Mouse (Mus musculus) lung, embryonic 16.5 days (tissue): Measurements from ENCODE around the gene Gm35315. TPM values are rescaled to one million over a fixed set of nuclear protein-coding genes. Genes with fewer than 3 reads are reported as not detected.

ENCODE experiments used
- ATAC-seq: fragments of 200-750 bp; cut with Nextera tagmentation; 2 replicates; pipeline ENCODE4 v1.8.0; 2017; ENCODE audit warnings: low read depth, mild to moderate bottlenecking, moderate library complexity
- H3K27ac ChIP-seq: fragments of 300-500 bp; sonication (generic); 2 replicates; pipeline ENCODE4 v1.5.1; 2014; ENCODE audit warnings: mild to moderate bottlenecking, control low read depth, low read length
- H3K27me3 ChIP-seq: fragments of 300-500 bp; sonication (generic); 2 replicates; pipeline ENCODE4 v1.6.1; 2014; ENCODE audit warnings: low read depth, low read length, mixed read lengths; ENCODE audit not compliant: control insufficient read depth, insufficient read depth
- H3K36me3 ChIP-seq: fragments of 300-500 bp; sonication (generic); 2 replicates; pipeline ENCODE4 v1.6.1; 2014; ENCODE audit warnings: low read length; ENCODE audit not compliant: control insufficient read depth, insufficient read depth
- H3K4me1 ChIP-seq: fragments of 300-500 bp; sonication (generic); replicated peaks from 2 replicates; pipeline ENCODE4 v1.6.1; 2014; ENCODE audit warnings: low read length, mixed read lengths; ENCODE audit not compliant: control insufficient read depth, insufficient read depth
- H3K4me2 ChIP-seq: fragments of 300-500 bp; sonication (generic); 2 replicates; pipeline ENCODE4 v1.6.1; 2014; ENCODE audit warnings: low read depth, low read length, control low read depth
- H3K4me3 ChIP-seq: fragments of 300-500 bp; sonication (generic); 2 replicates; pipeline ENCODE4 v1.5.1; 2014; ENCODE audit warnings: mild to moderate bottlenecking, low read length, control low read depth
- H3K9ac ChIP-seq: fragments of 300-500 bp; sonication (generic); 2 replicates; pipeline ENCODE4 v1.6.1; 2014; ENCODE audit warnings: low read length, control low read depth
- H3K9me3 ChIP-seq: fragments of 300-500 bp; sonication (generic); 2 replicates; pipeline ENCODE4 v1.6.1; 2016; ENCODE audit warnings: low read length; ENCODE audit not compliant: control insufficient read depth
- WGBS: fragments of 180-500 bp; shearing (Covaris S2); extraction: QIAGEN DNeasy Blood & Tissue Kit; methylation state at CpG from one replicate; pipeline ENCODE4 v1.1.7; 2014; 5-methylcytosine and 5-hydroxymethylcytosine counted together
- polyA plus RNA-seq: library from polyadenylated mRNA; unstranded; fragments of >200 nt; fragmentation: Nextera tagmentation; extraction: Ambion mirVana; gene quantifications from 2 replicates; pipeline ENCODE4 v1.2.1, GENCODE M21; 2015

Gm35315 gene
- polyA plus RNA-seq, 1 experiment from 2014 or later: 1.4 TPM

DNA sequence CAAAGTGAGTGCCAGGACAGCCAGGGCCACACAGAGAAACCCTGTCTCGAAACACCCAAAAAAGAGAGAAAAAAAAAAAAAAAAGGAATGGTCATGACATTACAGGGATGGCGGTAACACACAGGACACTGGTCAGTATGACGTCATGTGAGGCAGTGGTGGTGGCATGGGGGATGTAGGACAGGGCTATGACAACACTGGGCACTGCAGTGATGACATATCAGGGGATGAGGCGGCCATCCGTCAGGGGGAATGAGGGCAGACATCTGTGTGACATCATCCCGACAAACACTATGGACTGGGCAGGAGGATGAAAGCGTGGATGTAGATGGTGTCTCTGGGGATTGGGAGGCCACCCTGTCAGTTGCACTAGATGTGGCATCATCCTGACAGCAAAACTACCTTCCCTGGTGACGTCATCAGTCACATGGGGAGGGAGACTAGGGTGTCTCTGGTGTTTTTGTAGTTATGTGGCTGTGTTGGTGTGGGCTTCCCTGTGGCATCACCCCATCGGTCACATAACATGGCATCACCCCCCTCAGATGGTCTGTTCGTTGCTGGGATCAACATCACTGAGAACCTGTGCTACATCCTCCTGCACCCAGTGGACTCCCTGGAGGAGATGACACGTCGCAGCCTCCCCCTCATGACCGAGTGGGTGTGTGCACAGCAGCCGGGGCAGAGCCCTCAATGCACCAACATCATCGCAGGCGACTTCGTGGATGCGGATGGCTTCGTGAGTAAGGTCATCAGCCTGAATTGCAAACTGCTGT lies 8.8 kb upstream of the Gm35315 start:
- ATAC-seq: no peak
- peaks cover 37% of the 10 kb centered on the region for H3K36me3 ChIP-seq
- H3K4me3 ChIP-seq: no peak overlapping the region
- H3K4me2 ChIP-seq: no peak overlapping the region
- no peaks in the 10 kb centered on the region for H3K27me3 ChIP-seq
- 90% methylated on average over 19 of the region's 19 CpGs for WGBS
- H3K9ac ChIP-seq: no peak overlapping the region
- peaks cover 29% of the 10 kb centered on the region for H3K4me1 ChIP-seq
- H3K9me3 ChIP-seq: peaks cover 7% of the 10 kb centered on the region; the same call in 1 of the 2 replicates
- no peak overlapping the region for H3K27ac ChIP-seq

DNA sequence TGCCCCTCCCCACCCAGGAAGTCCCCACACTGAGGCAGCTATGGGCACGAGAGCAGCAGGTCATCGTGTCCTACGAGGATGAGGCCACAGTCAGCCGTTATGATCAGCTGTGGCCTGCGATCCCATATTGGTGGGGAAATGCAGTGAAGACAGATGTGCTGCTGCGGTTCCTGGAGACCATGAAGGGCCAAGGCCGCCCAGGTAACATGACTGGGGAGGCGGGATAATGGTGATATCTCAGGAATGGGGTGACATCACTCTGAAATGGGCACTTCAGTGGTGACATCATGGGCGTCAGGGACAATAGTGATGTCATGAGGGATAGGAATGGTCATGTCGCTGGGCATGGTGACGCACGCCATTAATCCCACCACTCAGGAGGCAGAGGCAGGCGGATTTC lies 8.2 kb upstream of the Gm35315 start:
- no peak overlapping the region for H3K4me3 ChIP-seq
- ATAC-seq: no peak
- H3K27ac ChIP-seq: no peak overlapping the region
- no peaks in the 10 kb centered on the region for H3K27me3 ChIP-seq
- peaks cover 37% of the 10 kb centered on the region for H3K36me3 ChIP-seq
- WGBS: 90% methylated on average over 13 of the region's 13 CpGs
- no peak overlapping the region for H3K4me2 ChIP-seq
- no peak overlapping the region for H3K9ac ChIP-seq
- H3K9me3 ChIP-seq: peaks cover 7% of the 10 kb centered on the region; the same call in 1 of the 2 replicates
- peaks cover 29% of the 10 kb centered on the region for H3K4me1 ChIP-seq

- Histone ChIP-seq H3K27me3 (no peaks in the 10 kb centered on the region), H3K27ac (no peak overlapping the region), H3K4me3 (peak overlapping the region; percentile 44), H3K9ac (peak overlapping the region; percentile 46), H3K9me3 (peaks cover 7% of the 10 kb centered on the region; the same call in 1 of the 2 replicates), H3K36me3 (peaks cover 37% of the 10 kb centered on the region), H3K4me2 (peak overlapping the region; percentile 62), H3K4me1 (peaks cover 26% of the 10 kb centered on the region)
- ATAC-seq: peak; percentile 12; the same call in 1 of the 2 replicates
- 11% methylated on average over 34 of the region's 34 CpGs for WGBS
Measured at GRCm38 (mm10) chr5:110101716-110102347, 7.6 kb upstream of the Gm35315 start.

GRCm38 (mm10) chr5:110100921-110101631 lies 6.9 kb upstream of the Gm35315 start:
- peak overlapping the region; percentile 44 for H3K4me3 ChIP-seq
- peak overlapping the region; percentile 46 for H3K9ac ChIP-seq
- WGBS: 1% methylated on average over 33 of the region's 37 CpGs
- H3K4me2 ChIP-seq: peak overlapping the region; percentile 62
- H3K27ac ChIP-seq: no peak overlapping the region
- H3K9me3 ChIP-seq: peaks cover 7% of the 10 kb centered on the region; the same call in 1 of the 2 replicates
- peak; percentile 6; the same call in 1 of the 2 replicates for ATAC-seq
- peaks cover 33% of the 10 kb centered on the region for H3K36me3 ChIP-seq
- H3K4me1 ChIP-seq: peaks cover 19% of the 10 kb centered on the region
- H3K27me3 ChIP-seq: no peaks in the 10 kb centered on the region

- Histone ChIP-seq H3K27me3 (no peaks in the 10 kb centered on the region), H3K4me1 (peaks cover 19% of the 10 kb centered on the region), H3K4me3 (peak within 1 kb of the TSS; percentile 44), H3K36me3 (peaks cover 22% of the 10 kb centered on the region), H3K4me2 (peak within 1 kb of the TSS; percentile 62), H3K9ac (peak within 1 kb of the TSS; percentile 46), H3K9me3 (peaks cover 4% of the 10 kb centered on the region; the same call in 1 of the 2 replicates), H3K27ac (peak within 1 kb of the TSS; percentile 87)
- 8% methylated on average over 25 of the region's 25 CpGs for WGBS
- ATAC-seq: 0 out of 2 replicates have a peak, but pooled peaks have one; percentile 8
Measured at GRCm38 (mm10) chr5:110099656-110100580, 5.7 kb upstream of the Gm35315 start, which contains the start of gene Plcxd1. Gene Plcxd1, plus strand, starts transcription at chr5:110099969.

DNA sequence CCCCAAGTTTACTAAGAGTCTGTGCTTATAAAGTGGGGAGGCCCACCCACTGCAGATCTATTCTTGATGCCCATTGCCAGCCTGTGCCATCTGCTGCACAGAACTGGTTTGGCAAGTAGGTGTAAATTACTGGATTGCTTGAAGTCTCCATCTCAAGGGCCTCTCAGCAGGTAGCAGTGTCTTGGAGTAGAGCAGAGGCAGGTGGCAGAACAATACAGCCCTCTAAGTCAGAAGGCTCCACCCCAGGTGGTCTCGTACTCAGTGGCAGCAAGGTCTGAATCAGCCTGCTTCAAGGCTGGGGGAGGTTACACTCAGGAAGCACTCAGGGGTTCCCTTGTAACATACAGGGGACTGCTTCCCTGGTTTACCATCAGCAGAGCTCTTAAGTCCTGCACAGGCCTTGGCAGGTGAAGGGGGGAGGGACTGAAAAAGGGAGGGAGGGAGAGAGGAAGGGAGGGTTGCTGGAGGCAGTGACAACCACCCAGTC lies 4.8 kb upstream of the Gm35315 start:
- Histone ChIP-seq H3K4me1 (peaks cover 21% of the 10 kb centered on the region), H3K36me3 (peaks cover 14% of the 10 kb centered on the region), H3K9me3 (no peaks in the 10 kb centered on the region), H3K4me3 (no peak overlapping the region), H3K9ac (no peak overlapping the region), H3K27ac (peak overlapping the region; percentile 87), H3K4me2 (no peak overlapping the region), H3K27me3 (no peaks in the 10 kb centered on the region)
- 48% methylated on average over 1 of the region's 1 CpGs for WGBS
- peak; percentile 71 for ATAC-seq

DNA sequence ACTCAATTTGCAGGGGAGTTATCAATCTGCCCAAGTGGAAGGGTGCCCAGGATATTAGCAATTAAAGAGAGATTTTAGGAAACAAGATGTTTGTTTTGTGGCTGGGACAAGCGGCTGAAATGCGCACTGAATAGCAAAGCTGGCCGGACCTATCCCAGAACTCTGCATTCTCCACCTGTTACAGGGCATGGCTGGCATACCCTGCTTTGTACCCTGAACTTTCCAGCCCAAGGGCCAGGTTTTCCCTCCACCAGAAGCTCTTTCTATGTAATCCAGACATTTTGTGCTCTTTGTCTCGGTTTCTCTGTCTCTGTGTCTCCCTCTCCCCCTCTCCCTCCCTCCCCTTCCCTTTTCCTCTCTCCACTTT lies 610 bp upstream of the Gm35315 start:
- no peak for ATAC-seq
- peaks cover 3% of the 10 kb centered on the region; the same call in 1 of the 2 replicates for H3K4me1 ChIP-seq
- 5% methylated on average over 4 of the region's 4 CpGs for WGBS
- peak overlapping the region; percentile 87 for H3K27ac ChIP-seq
- H3K4me2 ChIP-seq: peak overlapping the region; percentile 69
- H3K4me3 ChIP-seq: peak overlapping the region; percentile 54
- H3K36me3 ChIP-seq: no peaks in the 10 kb centered on the region
- peak overlapping the region; percentile 54 for H3K9ac ChIP-seq
- H3K9me3 ChIP-seq: no peaks in the 10 kb centered on the region
- no peaks in the 10 kb centered on the region for H3K27me3 ChIP-seq

DNA sequence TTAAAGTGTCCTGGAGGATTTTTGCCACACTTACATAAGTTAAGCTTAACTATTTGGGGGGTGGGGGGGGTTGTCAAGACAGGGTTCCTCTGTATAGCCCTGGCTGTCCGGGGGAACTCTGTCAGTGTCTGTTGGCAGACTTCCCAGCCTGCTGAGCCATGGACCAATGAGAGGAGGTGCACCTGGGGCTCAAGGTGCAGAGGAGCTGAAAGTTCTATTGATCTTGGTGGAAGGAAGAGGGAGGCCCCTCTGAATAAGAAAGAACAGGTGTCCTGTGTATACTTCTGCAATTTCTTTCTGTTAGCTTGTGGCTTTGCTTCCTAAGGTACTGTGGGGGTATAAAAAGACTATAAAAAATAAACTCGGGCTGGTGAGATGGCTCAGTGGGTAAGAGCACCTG lies 2.7 kb downstream of the Gm35315 start:
- 36% methylated on average over 2 of the region's 2 CpGs for WGBS
- no peak overlapping the region for H3K9ac ChIP-seq
- ATAC-seq: no peak

More for the DNA sequence above, 2.7 kb downstream of the Gm35315 start:
- Histone ChIP-seq H3K27me3 (no peaks in the 10 kb centered on the region), H3K9me3 (no peaks in the 10 kb centered on the region), H3K4me1 (peaks cover 3% of the 10 kb centered on the region; the same call in 1 of the 2 replicates), H3K36me3 (no peaks in the 10 kb centered on the region), H3K4me2 (no peak overlapping the region), H3K4me3 (no peak overlapping the region), H3K27ac (no peak overlapping the region)
